ENCODE assay signal across 9 mouse cellular contexts in the genomic region with DNA sequence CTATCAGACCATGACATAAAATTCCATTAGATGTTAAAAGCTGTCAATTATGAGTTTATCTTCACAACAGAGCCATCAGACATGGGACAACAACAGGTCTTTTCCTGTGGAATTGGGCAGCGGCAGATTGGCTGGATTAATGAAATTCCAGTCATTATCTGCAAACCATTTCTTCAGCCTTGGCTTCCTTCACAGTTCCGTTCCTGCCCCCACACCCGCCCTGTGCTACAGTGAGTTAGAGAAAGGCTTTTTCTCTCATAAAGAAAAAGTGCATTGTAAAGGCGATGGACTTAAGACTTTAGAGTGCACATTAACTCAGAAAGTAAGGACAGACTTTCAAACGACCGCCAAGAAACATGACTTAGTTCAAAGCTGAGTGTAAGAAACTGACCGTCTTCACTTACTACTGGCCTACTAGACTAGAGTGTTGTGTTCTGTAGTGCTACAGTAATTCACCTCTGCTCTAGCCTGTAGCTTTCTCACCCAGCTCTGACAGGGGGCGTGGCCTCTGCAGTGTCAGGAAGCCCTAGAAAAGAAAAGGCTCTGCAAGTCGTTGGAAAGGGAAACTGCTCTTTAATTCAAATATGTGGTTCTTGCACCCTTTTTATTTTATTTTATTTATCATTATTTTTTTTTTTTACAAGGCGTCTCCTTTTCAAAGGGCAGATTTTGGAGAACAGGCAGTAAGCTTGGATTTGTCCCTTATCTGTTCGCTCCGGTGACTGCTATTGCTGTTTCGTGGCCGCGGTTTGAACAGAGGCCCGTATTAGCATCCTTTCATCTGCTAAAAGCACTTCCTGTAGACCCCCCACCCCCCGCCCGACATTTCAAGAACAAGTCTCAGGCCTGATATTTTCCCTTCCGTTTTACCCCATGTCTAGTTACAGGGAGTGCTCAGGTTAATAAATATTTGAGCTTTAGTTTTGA. TPM values are rescaled to one million over a fixed set of nuclear protein-coding genes. Genes with fewer than 3 reads are reported as not detected.
DNase-seq lines count a peak whose midpoint lies in the region; ATAC-seq and TF ChIP-seq lines count a peak whose summit lies in the region.
"Had no signal": no experiment of that assay in that cellular context is flagged by ENCODE, and none has a peak within 500 bp of the region (broad histone marks: within the 10 kb centered on the region; RNA-seq: fewer than 3 reads in every experiment).

No protein-coding gene starts in this region.

- H3K27ac ChIP-seq in lung, embryonic 15.5 days: no peak overlapping the region
- no peak overlapping the region for H3K27ac ChIP-seq in embryonic facial prominence, embryonic 15.5 days (replicated peaks)
- no peak overlapping the region for H3K27ac ChIP-seq in hindbrain, embryonic 12.5 days
- no peak overlapping the region for H3K27ac ChIP-seq in limb, embryonic 14.5 days (replicated peaks; ENCODE audit: low read depth, low read length)
- no peak overlapping the region for H3K27ac ChIP-seq in neural tube, embryonic 12.5 days
- H3K27ac ChIP-seq: macrophage had no signal

- peak overlapping the region; percentile 37 for H3K4me2 ChIP-seq in lung, embryonic 15.5 days
- peak overlapping the region; percentile 10; the same call in 1 of the 2 replicates for H3K4me2 ChIP-seq in embryonic facial prominence, embryonic 15.5 days (replicated peaks)
- H3K4me2 ChIP-seq in hindbrain, embryonic 12.5 days (replicated peaks): peak overlapping the region; percentile 33
- peak overlapping the region; percentile 26 for H3K4me2 ChIP-seq in limb, embryonic 14.5 days (replicated peaks; ENCODE audit: low read depth, low read length, severe bottlenecking)
- peak overlapping the region; percentile 41 for H3K4me2 ChIP-seq in neural tube, embryonic 12.5 days (replicated peaks)

- no peak for ATAC-seq in lung, embryonic 15.5 days (ENCODE audit: borderline replicate concordance, extremely low read depth, low FRiP score, low TSS enrichment)
- ATAC-seq in embryonic facial prominence, embryonic 15.5 days (ENCODE audit: insufficient number of reproducible peaks, low FRiP score, low TSS enrichment, low read depth): no peak
- ATAC-seq in hindbrain, embryonic 12.5 days (ENCODE audit: low FRiP score): 0 out of 2 replicates have a peak, but pooled peaks have one; percentile 69
- ATAC-seq in limb, embryonic 14.5 days (ENCODE audit: low FRiP score, low read depth): no peak
- ATAC-seq in neural tube, embryonic 12.5 days (ENCODE audit: low FRiP score, low read depth): peak; percentile 78

- H3K27me3 ChIP-seq in lung, embryonic 15.5 days: no peaks in the 10 kb centered on the region
- H3K27me3 ChIP-seq in embryonic facial prominence, embryonic 15.5 days: no peaks in the 10 kb centered on the region
- H3K27me3 ChIP-seq in hindbrain, embryonic 12.5 days: no peaks in the 10 kb centered on the region
- no peaks in the 10 kb centered on the region for H3K27me3 ChIP-seq in limb, embryonic 14.5 days (ENCODE audit: control insufficient read depth, insufficient read depth, low read length)
- H3K27me3 ChIP-seq in neural tube, embryonic 12.5 days (replicated peaks): no peaks in the 10 kb centered on the region

- no peaks in the 10 kb centered on the region for H3K9me3 ChIP-seq in lung, embryonic 15.5 days
- no peaks in the 10 kb centered on the region for H3K9me3 ChIP-seq in embryonic facial prominence, embryonic 15.5 days (replicated peaks)
- 0 out of 2 replicates have a peak, but pooled peaks cover 3% of the 10 kb centered on the region for H3K9me3 ChIP-seq in hindbrain, embryonic 12.5 days (replicated peaks)
- H3K9me3 ChIP-seq in limb, embryonic 14.5 days (ENCODE audit: control insufficient read depth, low read length): no peaks in the 10 kb centered on the region
- H3K9me3 ChIP-seq in neural tube, embryonic 12.5 days: no peaks in the 10 kb centered on the region

- 27% methylated on average over 19 of the region's 19 CpGs for WGBS in lung, embryonic 15.5 days
- 39% methylated on average over 19 of the region's 19 CpGs for WGBS in embryonic facial prominence, embryonic 15.5 days
- WGBS in hindbrain, embryonic 12.5 days: 45% methylated on average over 19 of the region's 19 CpGs
- WGBS in limb, embryonic 14.5 days: 50% methylated on average over 19 of the region's 19 CpGs
- 45% methylated on average over 19 of the region's 19 CpGs for WGBS in neural tube, embryonic 12.5 days

- no peak for TF ChIP-seq POLR2A in limb, embryonic 14.5 days (IDR thresholded peaks at IDR 0.05; ENCODE audit: borderline replicate concordance, extremely low read depth, insufficient read depth, insufficient read length)

- no peak overlapping the region for H3K9ac ChIP-seq in lung, embryonic 15.5 days
- no peak overlapping the region for H3K9ac ChIP-seq in embryonic facial prominence, embryonic 15.5 days
- H3K9ac ChIP-seq in hindbrain, embryonic 12.5 days: no peak overlapping the region
- no peak overlapping the region for H3K9ac ChIP-seq in limb, embryonic 14.5 days (ENCODE audit: low read depth, low read length, severe bottlenecking)
- no peak overlapping the region for H3K9ac ChIP-seq in neural tube, embryonic 12.5 days

- H3K4me3 ChIP-seq in lung, embryonic 15.5 days: peak overlapping the region; percentile 16
- H3K4me3 ChIP-seq in embryonic facial prominence, embryonic 15.5 days (replicated peaks): no peak overlapping the region
- H3K4me3 ChIP-seq in hindbrain, embryonic 12.5 days: no peak overlapping the region
- H3K4me3 ChIP-seq in limb, embryonic 14.5 days (replicated peaks; ENCODE audit: low read length): no peak overlapping the region
- H3K4me3 ChIP-seq in neural tube, embryonic 12.5 days: no peak overlapping the region

- DNase-seq in lung, postnatal 25 days (ENCODE audit: low spot score): no peak
- peak; percentile 14 for DNase-seq in limb, embryonic 14.5 days (ENCODE audit: low spot score)
- no peak for DNase-seq in gastrocnemius, adult 8-10 months (ENCODE audit: low spot score in 2 of 2)
- no peak for DNase-seq in left cerebral cortex, adult 11 months (ENCODE audit: low spot score)

- no peaks in the 10 kb centered on the region for H3K4me1 ChIP-seq in lung, embryonic 15.5 days
- H3K4me1 ChIP-seq in embryonic facial prominence, embryonic 15.5 days: no peaks in the 10 kb centered on the region
- H3K4me1 ChIP-seq in hindbrain, embryonic 12.5 days: 0 out of 2 replicates have a peak, but pooled peaks cover 3% of the 10 kb centered on the region
- peaks cover 3% of the 10 kb centered on the region; the same call in 1 of the 2 replicates for H3K4me1 ChIP-seq in limb, embryonic 14.5 days (ENCODE audit: control insufficient read depth, insufficient read depth, low read length)
- no peaks in the 10 kb centered on the region for H3K4me1 ChIP-seq in neural tube, embryonic 12.5 days

- H3K36me3 ChIP-seq in lung, embryonic 15.5 days: no peaks in the 10 kb centered on the region
- H3K36me3 ChIP-seq in embryonic facial prominence, embryonic 15.5 days: no peaks in the 10 kb centered on the region
- no peaks in the 10 kb centered on the region for H3K36me3 ChIP-seq in hindbrain, embryonic 12.5 days
- H3K36me3 ChIP-seq in limb, embryonic 14.5 days (ENCODE audit: control insufficient read depth, insufficient read depth, low read length): no peaks in the 10 kb centered on the region
- H3K36me3 ChIP-seq in neural tube, embryonic 12.5 days: no peaks in the 10 kb centered on the region

RNA-seq across cellular contexts. Expression of a gene that starts 33.2 kb away (rescaled TPM):
- not detected in 2 replicates for polyA plus RNA-seq in lung, embryonic 15.5 days (2015; fragmentation: Nextera tagmentation; extraction: Ambion mirVana)
- polyA plus RNA-seq in embryonic facial prominence, embryonic 15.5 days (2015; fragmentation: Nextera tagmentation; extraction: Ambion mirVana): 0.09 and 0.11 TPM in 2 replicates
- not detected in 2 replicates for polyA plus RNA-seq in hindbrain, embryonic 12.5 days (2016; fragmentation: Nextera tagmentation; extraction: Ambion mirVana)
- polyA plus RNA-seq in limb, embryonic 14.5 days (2012; rRNA removed): not detected in 2 replicates
- not detected in 2 replicates for polyA plus RNA-seq in limb, embryonic 14.5 days (2014; fragmentation: Nextera tagmentation; extraction: Ambion mirVana)
- not detected in 2 replicates for polyA plus RNA-seq in neural tube, embryonic 12.5 days (2016; fragmentation: Nextera tagmentation; extraction: Ambion mirVana)
- total RNA-seq in gastrocnemius, adult 8-10 months (2022): not detected
- polyA plus RNA-seq: macrophage had no signal

Comparison
In these comparisons a context has a peak if more than half of its experiments do, and no peak if none do; other contexts are left out.
1. ATAC-seq: peak in hindbrain, embryonic 12.5 days (single experiment) and neural tube, embryonic 12.5 days (single experiment); none in lung, embryonic 15.5 days (single experiment), embryonic facial prominence, embryonic 15.5 days (single experiment) and limb, embryonic 14.5 days (single experiment).
2. Peak in every context shown above with its lines, with median percentiles within 50 percentile points of each other: H3K4me2 ChIP-seq.